Mouse (Mus musculus) gonadal fat pad, adult 2 months (tissue): Measurements from ENCODE around the gene Tmem51. TPM values are rescaled to one million over a fixed set of nuclear protein-coding genes. Genes with fewer than 3 reads are reported as not detected.

Experiments
- polyA plus RNA-seq: library from polyadenylated mRNA; depleted of rRNA; stranded (reverse); fragments of >200 nt; gene quantifications from 2 replicates; pipeline ENCODE4 v1.2.3, GENCODE M21; 2012; rRNA removed

The Tmem51 gene
- polyA plus RNA-seq, 1 experiment = 79.5 TPM

Other genes with a start within 250 kb of the Tmem51 start
- 0.27 and 1.6 TPM in 2 replicates for gene Ctrc, start 237.9 kb downstream of the Tmem51 start, polyA plus RNA-seq
- gene Efhd2, start 209.4 kb downstream of the Tmem51 start, polyA plus RNA-seq = 41.2 and 43.0 TPM in 2 replicates
- 1.9 and 2.4 TPM in 2 replicates for gene Fhad1, start 69.2 kb downstream of the Tmem51 start, polyA plus RNA-seq
- 28.0 and 38.1 TPM in 2 replicates for gene Kazn, start 155.1 kb upstream of the Tmem51 start, polyA plus RNA-seq